Mouse (Mus musculus) neural tube, embryonic 12.5 days (tissue): ENCODE results near the gene St6galnac3. TPM values are rescaled to one million over a fixed set of nuclear protein-coding genes. Genes with fewer than 3 reads are reported as not detected.

Experiments used
- ATAC-seq: fragments of 200-750 bp; cut with Nextera tagmentation; 2 replicates; pipeline ENCODE4 v1.8.0; 2017; ENCODE audit warnings: low read depth, mild to moderate bottlenecking, moderate TSS enrichment, moderate library complexity; ENCODE audit not compliant: low FRiP score
- H3K27ac ChIP-seq: fragments of 300-500 bp; sonication (generic); 2 replicates; pipeline ENCODE4 v1.5.1; 2016
- H3K27me3 ChIP-seq: fragments of 300-500 bp; sonication (generic); replicated peaks from 2 replicates; pipeline ENCODE4 v1.6.1; 2016; ENCODE audit warnings: mild to moderate bottlenecking
- H3K36me3 ChIP-seq: fragments of 300-500 bp; sonication (generic); 2 replicates; pipeline ENCODE4 v1.6.1; 2016; ENCODE audit warnings: mild to moderate bottlenecking
- H3K4me1 ChIP-seq: fragments of 300-500 bp; sonication (generic); 2 replicates; pipeline ENCODE4 v1.6.1; 2016
- H3K4me2 ChIP-seq: fragments of 300-500 bp; sonication (generic); replicated peaks from 2 replicates; pipeline ENCODE4 v1.6.1; 2016; ENCODE audit warnings: mild to moderate bottlenecking
- H3K4me3 ChIP-seq: fragments of 300-500 bp; sonication (generic); 2 replicates; pipeline ENCODE4 v1.5.1; 2016
- H3K9ac ChIP-seq: fragments of 300-500 bp; sonication (generic); 2 replicates; pipeline ENCODE4 v1.6.1; 2016; ENCODE audit warnings: mild to moderate bottlenecking
- H3K9me3 ChIP-seq: fragments of 300-500 bp; sonication (generic); 2 replicates; pipeline ENCODE4 v1.6.1; 2016; ENCODE audit warnings: mild to moderate bottlenecking
- WGBS: fragments of 180-500 bp; shearing (Covaris S2); methylation state at CpG from one replicate; pipeline ENCODE4 v1.1.7; 2016; 5-methylcytosine and 5-hydroxymethylcytosine counted together
- polyA plus RNA-seq: library from polyadenylated mRNA; unstranded; fragments of >200 nt; fragmentation: Nextera tagmentation; extraction: Ambion mirVana; gene quantifications from 2 replicates; pipeline ENCODE4 v1.2.1, GENCODE M21; 2016

Gene St6galnac3
- polyA plus RNA-seq, 1 experiment from 2014 or later, result 34.8 TPM

GRCm38 (mm10) chr3:153188224-153188623 is 536.8 kb downstream of the St6galnac3 start:
- no peaks in the 10 kb centered on the region for H3K36me3 ChIP-seq

DNA sequence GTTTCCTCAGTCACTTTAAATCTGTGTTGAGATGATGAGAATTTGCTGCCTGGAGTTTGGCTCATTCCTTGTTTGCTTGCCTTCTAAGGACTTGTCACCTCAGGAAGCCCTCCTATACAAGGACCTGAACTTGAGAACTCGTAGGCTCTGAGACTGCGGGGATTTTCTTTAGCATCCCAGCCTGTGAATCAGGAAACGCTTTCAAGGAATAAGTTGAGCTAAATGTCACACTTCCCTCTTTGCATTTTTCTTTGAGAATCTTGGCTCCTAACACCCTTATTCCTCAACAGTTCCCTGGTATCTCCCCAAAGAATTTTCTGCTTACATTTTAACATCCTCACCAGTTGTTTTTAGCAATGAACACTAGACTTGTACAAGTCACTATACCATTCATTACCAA is 539.9 kb downstream of the St6galnac3 start:
- WGBS, result 85% methylated on average over 3 of the region's 3 CpGs
- H3K4me3 ChIP-seq, result no peak overlapping the region
- no peak overlapping the region for H3K4me2 ChIP-seq
- no peak overlapping the region for H3K27ac ChIP-seq
- no peak overlapping the region for H3K9ac ChIP-seq
- H3K36me3 ChIP-seq, result no peaks in the 10 kb centered on the region
- H3K27me3 ChIP-seq, result no peaks in the 10 kb centered on the region
- no peaks in the 10 kb centered on the region for H3K9me3 ChIP-seq
- no peak for ATAC-seq
- no peaks in the 10 kb centered on the region for H3K4me1 ChIP-seq

More at GRCm38 (mm10) chr3:153188224-153188623, 536.8 kb downstream of the St6galnac3 start:
- Histone ChIP-seq H3K4me1 (0 out of 2 replicates have a peak, but pooled peaks cover 2% of the 10 kb centered on the region), H3K4me3 (no peak overlapping the region), H3K27ac (no peak overlapping the region), H3K9me3 (no peaks in the 10 kb centered on the region), H3K27me3 (no peaks in the 10 kb centered on the region), H3K4me2 (no peak overlapping the region), H3K9ac (no peak overlapping the region)
- ATAC-seq, result no peak
- 82% methylated on average over 2 of the region's 2 CpGs for WGBS

- no peaks in the 10 kb centered on the region for H3K36me3 ChIP-seq
- no peak overlapping the region for H3K27ac ChIP-seq
- no peak for ATAC-seq
- H3K27me3 ChIP-seq, result no peaks in the 10 kb centered on the region
- no peaks in the 10 kb centered on the region for H3K9me3 ChIP-seq
- no peak overlapping the region for H3K4me2 ChIP-seq
- WGBS, result 17% methylated on average over 6 of the region's 6 CpGs
- H3K4me3 ChIP-seq, result no peak overlapping the region
- H3K9ac ChIP-seq, result no peak overlapping the region
- no peaks in the 10 kb centered on the region for H3K4me1 ChIP-seq
Observed at GRCm38 (mm10) chr3:153181242-153181641, 543.7 kb downstream of the St6galnac3 start.

DNA sequence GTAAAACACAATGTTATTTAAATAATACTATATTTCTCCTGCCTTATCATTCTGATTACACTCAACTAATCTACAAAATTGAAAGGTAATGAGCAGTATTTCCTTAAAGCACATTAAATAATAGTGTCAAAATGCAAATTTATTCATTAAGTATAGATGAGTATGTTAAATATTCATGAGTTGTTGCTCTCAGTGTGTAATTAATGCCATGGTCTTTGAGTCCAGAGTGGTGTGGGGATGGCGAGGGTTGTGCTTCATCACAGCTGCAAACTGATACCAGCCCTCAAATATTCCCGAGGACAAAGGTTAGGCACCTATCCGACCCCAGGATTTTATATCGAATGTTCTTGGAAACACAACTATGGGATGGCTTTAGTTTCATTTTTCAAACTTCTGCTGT is 548.2 kb downstream of the St6galnac3 start:
- ATAC-seq, result peak; percentile 63; the same call in 1 of the 2 replicates
- H3K4me2 ChIP-seq, result no peak overlapping the region

GRCm38 (mm10) chr3:153176325-153176724 is 548.6 kb downstream of the St6galnac3 start:
- no peak overlapping the region for H3K4me3 ChIP-seq
- no peak overlapping the region for H3K9ac ChIP-seq
- H3K9me3 ChIP-seq, result no peaks in the 10 kb centered on the region
- WGBS, result 56% methylated on average over 6 of the region's 6 CpGs
- ATAC-seq, result no peak
- H3K27me3 ChIP-seq, result no peaks in the 10 kb centered on the region
- no peaks in the 10 kb centered on the region for H3K36me3 ChIP-seq
- H3K27ac ChIP-seq, result no peak overlapping the region
- no peak overlapping the region for H3K4me2 ChIP-seq
- H3K4me1 ChIP-seq, result no peaks in the 10 kb centered on the region

More for the DNA sequence above, 548.2 kb downstream of the St6galnac3 start:
- H3K4me3 ChIP-seq, result no peak overlapping the region
- no peaks in the 10 kb centered on the region for H3K4me1 ChIP-seq
- no peaks in the 10 kb centered on the region for H3K36me3 ChIP-seq
- H3K27me3 ChIP-seq, result no peaks in the 10 kb centered on the region
- H3K9me3 ChIP-seq, result no peaks in the 10 kb centered on the region
- H3K9ac ChIP-seq, result no peak overlapping the region
- no peak overlapping the region for H3K27ac ChIP-seq
- 75% methylated on average over 4 of the region's 4 CpGs for whole genome bisulfite sequencing

DNA sequence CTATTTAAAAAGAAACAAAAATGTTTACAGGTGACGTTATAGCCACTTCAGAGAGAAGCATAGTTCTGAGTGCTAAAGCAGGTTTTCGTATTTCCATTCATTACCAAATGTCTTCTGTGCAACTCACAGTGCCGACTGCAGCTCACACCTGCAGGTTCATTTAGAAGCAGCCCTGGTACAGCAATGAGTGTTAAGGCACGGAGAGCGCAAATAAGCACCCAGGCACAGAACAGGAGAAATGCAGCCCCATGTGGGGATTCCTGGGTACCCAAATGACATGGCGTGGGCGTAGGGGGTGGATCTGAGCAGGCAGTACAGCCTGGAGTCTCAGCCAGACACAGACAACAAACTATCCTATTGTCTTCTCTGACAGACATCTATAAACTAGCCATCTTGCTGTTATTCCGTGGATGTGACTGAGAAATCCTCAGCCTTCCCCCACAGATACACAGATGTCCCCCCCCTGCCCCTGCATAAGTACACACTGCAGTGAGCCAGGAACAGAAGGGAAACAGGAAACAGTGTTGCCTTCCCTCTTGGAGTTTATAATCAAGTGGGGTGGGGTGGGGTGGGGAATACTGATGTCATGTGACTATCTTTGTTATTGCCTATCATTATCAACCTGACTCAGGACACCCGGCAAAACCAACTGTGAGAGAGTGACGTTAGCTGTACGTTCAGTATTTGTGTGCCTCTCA is 550.5 kb downstream of the St6galnac3 start:
- ATAC-seq, result no peak
- Histone ChIP-seq H3K4me2 (no peak overlapping the region), H3K4me1 (no peaks in the 10 kb centered on the region), H3K9ac (no peak overlapping the region), H3K27me3 (no peaks in the 10 kb centered on the region), H3K9me3 (no peaks in the 10 kb centered on the region), H3K27ac (no peak overlapping the region), H3K36me3 (no peaks in the 10 kb centered on the region), H3K4me3 (no peak overlapping the region)
- WGBS, result 78% methylated on average over 11 of the region's 11 CpGs

GRCm38 (mm10) chr3:153173567-153173966 is 551.4 kb downstream of the St6galnac3 start:
- WGBS, result 88% methylated on average over 2 of the region's 2 CpGs
- H3K4me1 ChIP-seq, result no peaks in the 10 kb centered on the region

GRCm38 (mm10) chr3:153170146-153170545 is 554.8 kb downstream of the St6galnac3 start:
- H3K27me3 ChIP-seq, result no peaks in the 10 kb centered on the region
- no peak overlapping the region for H3K4me2 ChIP-seq
- H3K4me3 ChIP-seq, result no peak overlapping the region
- no peak overlapping the region for H3K27ac ChIP-seq
- H3K4me1 ChIP-seq, result no peaks in the 10 kb centered on the region
- ATAC-seq, result peak; percentile 29; the same call in 1 of the 2 replicates
- no peaks in the 10 kb centered on the region for H3K9me3 ChIP-seq
- H3K36me3 ChIP-seq, result no peaks in the 10 kb centered on the region
- no peak overlapping the region for H3K9ac ChIP-seq
- 95% methylated on average over 4 of the region's 4 CpGs for WGBS

More at GRCm38 (mm10) chr3:153173567-153173966, 551.4 kb downstream of the St6galnac3 start:
- no peak overlapping the region for H3K4me3 ChIP-seq
- H3K36me3 ChIP-seq, result no peaks in the 10 kb centered on the region
- H3K9me3 ChIP-seq, result no peaks in the 10 kb centered on the region
- no peak overlapping the region for H3K27ac ChIP-seq
- no peak for ATAC-seq
- H3K27me3 ChIP-seq, result no peaks in the 10 kb centered on the region
- no peak overlapping the region for H3K4me2 ChIP-seq
- H3K9ac ChIP-seq, result no peak overlapping the region

- Histone ChIP-seq H3K27ac (no peak overlapping the region), H3K9me3 (no peaks in the 10 kb centered on the region), H3K4me2 (no peak overlapping the region), H3K36me3 (no peaks in the 10 kb centered on the region), H3K9ac (no peak overlapping the region), H3K4me3 (no peak overlapping the region), H3K27me3 (no peaks in the 10 kb centered on the region), H3K4me1 (no peaks in the 10 kb centered on the region)
- 73% methylated on average over 11 of the region's 11 CpGs for WGBS
- peak; percentile 33; the same call in 1 of the 2 replicates for ATAC-seq
Observed at GRCm38 (mm10) chr3:153169744-153170143, 555.2 kb downstream of the St6galnac3 start.

DNA sequence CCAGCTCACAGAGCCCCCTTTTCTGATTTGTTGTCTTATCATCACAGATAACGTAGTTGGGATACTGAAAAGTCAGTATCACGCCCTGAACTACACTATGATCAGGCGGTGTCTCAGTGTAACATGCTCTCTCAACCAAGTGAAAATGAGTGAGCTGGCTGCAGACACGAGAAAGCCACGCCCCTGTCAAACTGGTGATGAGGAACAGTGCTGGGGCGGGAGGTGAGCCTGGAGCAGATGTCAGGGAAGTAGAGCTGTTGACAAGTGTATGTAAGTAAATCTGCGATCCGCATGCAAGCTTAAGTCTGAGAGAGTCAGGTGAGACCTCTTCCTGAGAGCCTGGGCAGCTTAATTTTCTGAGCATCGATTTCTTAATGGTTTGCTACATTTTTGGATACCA is 563.3 kb downstream of the St6galnac3 start:
- no peaks in the 10 kb centered on the region for H3K4me1 ChIP-seq
- H3K4me2 ChIP-seq, result no peak overlapping the region
- 81% methylated on average over 9 of the region's 9 CpGs for WGBS
- H3K36me3 ChIP-seq, result no peaks in the 10 kb centered on the region
- H3K27me3 ChIP-seq, result no peaks in the 10 kb centered on the region
- H3K9ac ChIP-seq, result no peak overlapping the region
- no peaks in the 10 kb centered on the region for H3K9me3 ChIP-seq
- ATAC-seq, result no peak
- H3K27ac ChIP-seq, result no peak overlapping the region
- no peak overlapping the region for H3K4me3 ChIP-seq

DNA sequence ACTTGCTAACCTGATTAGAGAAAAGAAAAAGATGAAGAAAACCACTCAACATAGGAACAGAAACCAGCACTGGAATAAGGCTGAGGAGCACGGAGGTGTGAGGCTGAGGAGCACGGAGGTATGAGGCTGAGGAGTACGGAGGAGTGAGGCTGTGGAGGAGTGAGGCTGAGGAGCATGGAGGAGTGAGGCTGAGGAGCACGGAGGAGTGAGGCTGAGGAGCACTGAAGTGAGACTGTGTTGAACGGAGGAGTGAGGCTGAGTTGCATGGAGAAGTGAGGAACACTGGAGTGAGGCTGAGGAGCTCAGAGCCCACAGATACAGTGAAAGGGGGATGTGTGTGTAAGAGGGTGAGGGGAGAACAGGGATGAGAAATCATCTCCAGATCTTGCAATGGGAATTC is 564.3 kb downstream of the St6galnac3 start:
- Histone ChIP-seq H3K27me3 (no peaks in the 10 kb centered on the region), H3K4me3 (no peak overlapping the region), H3K4me1 (no peaks in the 10 kb centered on the region), H3K4me2 (no peak overlapping the region), H3K27ac (no peak overlapping the region), H3K36me3 (no peaks in the 10 kb centered on the region), H3K9me3 (no peaks in the 10 kb centered on the region), H3K9ac (no peak overlapping the region)
- ATAC-seq, result no peak
- 88% methylated on average over 5 of the region's 5 CpGs for whole genome bisulfite sequencing

DNA sequence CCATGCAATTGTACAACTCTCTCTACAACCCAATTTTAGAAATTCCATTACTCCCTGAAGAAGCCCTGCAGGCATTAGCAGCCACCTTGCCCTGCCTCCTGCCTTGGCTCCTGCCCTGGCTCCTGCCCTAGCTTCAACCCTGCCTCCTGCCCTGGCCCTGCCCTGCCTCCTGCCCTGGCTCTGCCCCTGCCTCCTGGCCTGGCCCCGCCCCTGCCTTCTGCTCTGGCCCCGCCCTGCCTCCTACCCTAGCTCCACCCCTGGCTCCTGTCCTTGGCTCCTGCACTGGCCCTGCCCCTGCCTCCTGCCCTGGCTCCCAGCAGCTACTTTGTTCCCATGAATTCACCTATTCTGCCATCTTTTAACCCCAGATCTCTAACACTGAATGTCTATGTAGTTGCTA is 576.1 kb downstream of the St6galnac3 start:
- 13% methylated on average over 2 of the region's 2 CpGs for WGBS
- no peaks in the 10 kb centered on the region for H3K4me1 ChIP-seq
- no peaks in the 10 kb centered on the region for H3K9me3 ChIP-seq
- H3K4me3 ChIP-seq, result no peak overlapping the region
- 0 out of 2 replicates have a peak, but pooled peaks have one; percentile 41 for ATAC-seq
- H3K27ac ChIP-seq, result no peak overlapping the region
- H3K4me2 ChIP-seq, result no peak overlapping the region
- no peaks in the 10 kb centered on the region for H3K36me3 ChIP-seq
- no peak overlapping the region for H3K9ac ChIP-seq
- no peaks in the 10 kb centered on the region for H3K27me3 ChIP-seq
